Mouse (Mus musculus) hindbrain, embryonic 11.5 days (tissue): ENCODE results near the gene Islr. TPM values are rescaled to one million over a fixed set of nuclear protein-coding genes. Genes with fewer than 3 reads are reported as not detected.

Experiments used
- ATAC-seq: fragments of 200-750 bp; cut with Nextera tagmentation; 2 replicates; pipeline ENCODE4 v1.8.0; 2017; ENCODE audit warnings: mild to moderate bottlenecking, moderate TSS enrichment, moderate library complexity; ENCODE audit not compliant: low FRiP score
- DNase-seq: peaks from one replicate; pipeline ENCODE4 v3.0.0-alpha.2; 2015; ENCODE audit warnings: low spot score
- H3K27ac ChIP-seq: fragments of 300-500 bp; sonication (generic); 2 replicates; pipeline ENCODE4 v1.5.1; 2014; ENCODE audit warnings: mild to moderate bottlenecking, low read depth, low read length
- H3K27me3 ChIP-seq: fragments of 300-500 bp; sonication (generic); 2 replicates; pipeline ENCODE4 v1.6.1; 2014; ENCODE audit warnings: mild to moderate bottlenecking, low read length, moderate library complexity, mixed read lengths; ENCODE audit not compliant: control insufficient read depth, insufficient read depth
- H3K36me3 ChIP-seq: fragments of 300-500 bp; sonication (generic); 2 replicates; pipeline ENCODE4 v1.6.1; 2014; ENCODE audit warnings: mild to moderate bottlenecking, low read length, moderate library complexity, mixed read lengths; ENCODE audit not compliant: control insufficient read depth, insufficient read depth
- H3K4me1 ChIP-seq: fragments of 300-500 bp; sonication (generic); replicated peaks from 2 replicates; pipeline ENCODE4 v1.6.1; 2014; ENCODE audit warnings: low read length, mixed read lengths; ENCODE audit not compliant: control insufficient read depth, insufficient read depth
- H3K4me2 ChIP-seq: fragments of 300-500 bp; sonication (generic); replicated peaks from 2 replicates; pipeline ENCODE4 v1.6.1; 2014; ENCODE audit warnings: mild to moderate bottlenecking, low read depth, low read length
- H3K4me3 ChIP-seq: fragments of 300-500 bp; sonication (generic); 2 replicates; pipeline ENCODE4 v1.5.1; 2014; ENCODE audit warnings: low read depth, low read length
- H3K9ac ChIP-seq: fragments of 300-500 bp; sonication (generic); 2 replicates; pipeline ENCODE4 v1.6.1; 2014; ENCODE audit warnings: low read depth, low read length
- H3K9me3 ChIP-seq: fragments of 300-500 bp; sonication (generic); 2 replicates; pipeline ENCODE4 v1.6.1; 2016; ENCODE audit warnings: low read length; ENCODE audit not compliant: control insufficient read depth
- WGBS: fragments of 180-500 bp; shearing (Covaris S2); extraction: QIAGEN DNeasy Blood & Tissue Kit; methylation state at CpG from one replicate; pipeline ENCODE4 v1.1.7; 2014; 5-methylcytosine and 5-hydroxymethylcytosine counted together
- polyA plus RNA-seq: library from polyadenylated mRNA; unstranded; fragments of >200 nt; fragmentation: Nextera tagmentation; extraction: Ambion mirVana; gene quantifications from 2 replicates; pipeline ENCODE4 v1.2.1, GENCODE M21; 2014

Gene Islr
- polyA plus RNA-seq, 1 experiment from 2014 or later = 15.5 TPM

- peaks cover 16% of the 10 kb centered on the region for H3K4me1 ChIP-seq
- H3K36me3 ChIP-seq = no peaks in the 10 kb centered on the region
- no peak overlapping the region for H3K27ac ChIP-seq
- peak overlapping the region; percentile 18 for H3K4me3 ChIP-seq
- no peaks in the 10 kb centered on the region for H3K9me3 ChIP-seq
- DNase-seq = peak; percentile 37
- WGBS = 6% methylated on average over 11 of the region's 11 CpGs
- no peak overlapping the region; the same call in 1 of the 2 replicates for H3K9ac ChIP-seq
- 0 out of 2 replicates have a peak overlapping the region, but pooled peaks have one; percentile 11 for H3K4me2 ChIP-seq
- ATAC-seq = no peak
- H3K27me3 ChIP-seq = peaks cover 92% of the 10 kb centered on the region
These were observed 3.6 kb downstream of the Islr start for GRCm38 (mm10) chr9:58200270-58201090.

DNA sequence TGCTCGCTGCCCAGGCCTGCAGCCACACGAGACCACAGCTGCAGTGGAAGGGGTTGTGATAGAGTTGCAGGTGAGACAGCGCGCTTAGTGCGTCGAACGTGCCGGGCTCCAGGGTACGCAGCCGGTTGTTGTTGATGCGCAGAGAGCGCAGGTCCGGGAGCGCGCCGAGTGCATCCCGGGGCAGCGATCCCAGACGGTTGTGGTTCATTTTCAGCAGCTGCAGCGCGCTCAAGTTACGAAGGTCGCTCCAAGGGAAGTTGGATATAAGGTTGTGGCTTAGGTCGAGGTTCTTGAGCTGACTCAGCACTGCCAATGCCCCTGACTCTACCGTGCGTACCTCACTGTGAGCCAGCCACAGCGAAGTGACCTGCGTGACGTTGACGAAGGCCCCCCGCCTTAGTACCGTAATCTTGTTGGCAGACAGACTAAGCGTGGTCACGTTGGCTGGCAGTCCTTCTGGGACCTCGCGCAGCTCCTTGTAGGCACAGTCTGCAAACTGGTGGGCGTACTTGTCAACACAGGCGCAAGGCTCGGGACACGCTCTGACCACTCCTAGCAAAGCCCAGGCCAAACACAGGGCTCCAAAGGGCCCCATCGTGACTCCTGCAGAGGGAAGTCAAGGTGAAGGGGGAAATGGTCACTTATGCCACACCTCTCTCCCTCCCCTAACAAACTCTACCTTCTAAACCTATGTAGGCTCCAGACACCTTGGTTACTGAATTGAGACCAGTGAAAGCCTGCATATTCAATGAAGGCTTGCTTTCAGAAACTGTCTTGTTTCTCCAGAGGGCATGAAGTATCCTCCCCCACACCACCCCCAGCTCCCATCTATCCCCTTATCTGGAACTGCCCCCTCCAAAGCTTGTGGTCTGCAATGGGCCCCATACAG, 4.5 kb downstream of the Islr start:
- DNase-seq (peak; percentile 47), ATAC-seq (no peak)
- Histone ChIP-seq H3K4me2 (peak overlapping the region; percentile 33), H3K27ac (no peak overlapping the region), H3K4me3 (peak overlapping the region; percentile 20), H3K36me3 (no peaks in the 10 kb centered on the region), H3K9ac (no peak overlapping the region), H3K27me3 (peaks cover 94% of the 10 kb centered on the region), H3K4me1 (peaks cover 16% of the 10 kb centered on the region), H3K9me3 (no peaks in the 10 kb centered on the region)
- under 1% methylated on average over 41 of the region's 41 CpGs for WGBS

DNA sequence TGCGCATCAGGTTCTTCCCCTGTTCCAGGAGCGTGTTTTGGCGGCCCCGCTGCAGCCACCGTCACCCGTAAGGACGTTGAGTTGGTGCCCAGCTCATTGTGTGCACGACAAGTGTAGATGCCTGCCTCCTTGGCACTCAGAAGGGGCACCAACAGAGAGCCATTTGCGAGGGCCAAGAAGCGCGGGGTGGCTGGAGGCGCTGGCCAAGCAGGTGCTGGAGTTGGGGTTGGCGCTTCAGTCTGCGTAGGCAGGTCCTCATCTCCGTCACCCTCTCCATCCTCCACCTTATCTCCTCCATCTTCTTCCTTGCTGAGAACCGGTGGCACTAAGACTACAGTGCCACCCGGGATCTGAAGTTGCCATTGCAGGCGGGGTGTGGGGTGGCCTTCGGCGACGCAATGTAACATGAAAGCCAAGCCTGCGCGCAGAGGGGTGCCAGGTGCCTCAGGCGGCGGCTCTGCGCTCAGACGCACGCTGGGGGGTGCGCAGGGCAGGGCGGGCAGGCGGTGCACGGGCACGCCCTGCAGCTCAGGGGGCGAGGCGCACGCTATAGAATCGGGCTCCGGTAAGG, 5.2 kb downstream of the Islr start:
- no peaks in the 10 kb centered on the region for H3K9me3 ChIP-seq
- no peak overlapping the region for H3K27ac ChIP-seq
- DNase-seq = peak; percentile 39
- peaks cover 16% of the 10 kb centered on the region for H3K4me1 ChIP-seq
- no peak for ATAC-seq
- H3K9ac ChIP-seq = no peak overlapping the region
- peak overlapping the region; percentile 20 for H3K4me3 ChIP-seq
- WGBS = 1% methylated on average over 38 of the region's 38 CpGs
- H3K36me3 ChIP-seq = no peaks in the 10 kb centered on the region
- H3K4me2 ChIP-seq = peak overlapping the region; percentile 33
- peaks cover 95% of the 10 kb centered on the region for H3K27me3 ChIP-seq

- H3K27me3 ChIP-seq = peaks cover 87% of the 10 kb centered on the region
- H3K36me3 ChIP-seq = no peaks in the 10 kb centered on the region
- no peaks in the 10 kb centered on the region for H3K9me3 ChIP-seq
- 1% methylated on average over 58 of the region's 58 CpGs for WGBS
- H3K4me1 ChIP-seq = peaks cover 14% of the 10 kb centered on the region
- no peak overlapping the region for H3K27ac ChIP-seq
- no peak overlapping the region for H3K9ac ChIP-seq
- DNase-seq = peak; percentile 66
- H3K4me2 ChIP-seq = peak overlapping the region; percentile 35
- H3K4me3 ChIP-seq = peak overlapping the region; percentile 22
- ATAC-seq = peak; percentile 36; the same call in 1 of the 2 replicates
These were observed 6.1 kb downstream of the Islr start for GRCm38 (mm10) chr9:58197781-58198701.

DNA sequence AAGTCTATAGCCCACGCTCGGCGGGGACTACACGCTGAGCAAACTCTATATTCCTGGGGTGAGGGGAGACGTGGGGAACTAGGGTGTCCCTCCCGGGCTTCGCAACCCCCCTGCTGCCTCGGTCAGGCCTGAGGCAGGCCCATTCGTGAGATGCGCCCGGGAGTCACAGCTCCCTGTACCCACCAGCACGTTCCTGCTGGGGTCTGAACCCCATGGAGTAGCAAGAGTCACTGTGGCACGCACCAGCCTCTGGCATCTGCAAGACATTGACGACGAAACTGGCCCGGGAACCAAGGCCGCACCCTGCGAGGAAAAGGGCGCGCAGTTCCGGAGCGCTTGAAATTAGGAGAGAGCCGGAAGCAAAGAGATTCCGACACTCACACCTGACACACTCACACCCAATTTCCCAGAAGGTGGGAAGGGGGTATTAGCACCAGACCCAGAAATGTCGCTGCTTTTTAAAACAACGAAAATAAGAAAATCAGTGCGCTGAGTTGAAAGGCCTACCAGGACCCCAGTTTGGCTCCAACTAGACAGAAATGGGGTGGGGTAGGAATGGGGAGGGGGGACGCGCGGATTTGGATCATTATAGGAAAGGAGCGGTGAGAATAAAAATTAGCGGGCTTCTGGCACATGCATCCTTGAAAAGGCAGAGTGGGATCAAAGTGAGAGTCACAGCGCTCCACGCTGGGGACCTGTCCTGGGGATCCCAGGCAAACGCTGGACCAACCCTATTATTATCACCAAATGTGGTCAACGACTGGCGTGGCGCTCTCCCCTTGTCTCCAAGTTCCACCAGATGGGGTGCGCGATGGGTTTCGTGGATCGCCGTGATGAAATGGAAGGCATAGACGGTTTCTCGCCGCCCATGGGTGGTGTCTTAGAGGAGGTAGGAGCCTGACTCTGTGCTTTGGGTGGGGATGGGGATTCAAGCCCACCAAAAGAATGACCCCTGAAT, 7.2 kb downstream of the Islr start:
- peaks cover 10% of the 10 kb centered on the region for H3K4me1 ChIP-seq
- DNase-seq = peak; percentile 43
- WGBS = 2% methylated on average over 46 of the region's 46 CpGs

DNA sequence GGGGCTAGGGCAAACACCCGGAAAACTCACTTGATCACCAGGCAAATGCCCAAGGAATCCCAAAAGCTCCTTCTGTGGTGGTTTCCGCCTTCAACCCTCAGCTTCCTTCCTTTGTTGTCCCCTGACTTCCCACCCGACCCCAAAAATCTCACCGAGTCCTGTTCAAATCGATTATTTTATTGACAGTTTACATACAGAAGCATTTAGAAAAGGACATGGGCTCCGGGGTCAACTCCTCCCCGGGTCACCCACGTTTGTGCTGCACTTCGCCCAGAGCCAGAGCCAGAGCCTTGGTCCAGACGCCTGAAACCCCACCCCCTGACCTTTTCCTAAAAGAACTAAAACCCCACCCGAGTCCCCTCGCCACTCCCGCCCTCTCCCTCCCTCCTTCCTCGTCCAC, 8.0 kb downstream of the Islr start:
- Histone ChIP-seq H3K9me3 (no peaks in the 10 kb centered on the region), H3K36me3 (no peaks in the 10 kb centered on the region), H3K4me3 (peak overlapping the region; percentile 13), H3K4me2 (peak overlapping the region; percentile 22), H3K9ac (no peak overlapping the region), H3K4me1 (peaks cover 9% of the 10 kb centered on the region), H3K27me3 (peaks cover 68% of the 10 kb centered on the region), H3K27ac (no peak overlapping the region)
- WGBS = 1% methylated on average over 14 of the region's 14 CpGs
- DNase-seq = peak; percentile 34
- no peak for ATAC-seq

More for the DNA sequence above, 7.2 kb downstream of the Islr start:
- no peak overlapping the region for H3K27ac ChIP-seq
- no peaks in the 10 kb centered on the region for H3K9me3 ChIP-seq
- peak overlapping the region; percentile 13 for H3K4me3 ChIP-seq
- ATAC-seq = no peak
- peaks cover 75% of the 10 kb centered on the region for H3K27me3 ChIP-seq
- H3K4me2 ChIP-seq = peak overlapping the region; percentile 8
- H3K36me3 ChIP-seq = no peaks in the 10 kb centered on the region
- H3K9ac ChIP-seq = no peak overlapping the region

- Histone ChIP-seq H3K9me3 (no peaks in the 10 kb centered on the region), H3K4me3 (peak overlapping the region; percentile 13; the same call in 1 of the 2 replicates), H3K36me3 (no peaks in the 10 kb centered on the region), H3K27me3 (peaks cover 63% of the 10 kb centered on the region), H3K9ac (no peak overlapping the region), H3K4me2 (no peak overlapping the region), H3K4me1 (peaks cover 9% of the 10 kb centered on the region), H3K27ac (no peak overlapping the region)
- 0% methylated on average over 1 of the region's 1 CpGs for WGBS
- DNase-seq = no peak
- no peak for ATAC-seq
These were observed 8.4 kb downstream of the Islr start for GRCm38 (mm10) chr9:58195671-58196070.
